Mouse (Mus musculus) bone marrow macrophage, adult 2 months (primary cell): ENCODE measurements at regions not wholly inside any gene's neighbourhood (a gene's known extent, or its start where the extent isn't known, plus 50 kb on each side); places are given as distances from the start of the nearest gene placed in this dataset.

Experiments
- H3K27ac ChIP-seq: 2 replicates; pipeline ENCODE4 v1.5.1; 2012; ENCODE audit warnings: low read depth, low read length; ENCODE audit not compliant: insufficient read depth
- H3K4me1 ChIP-seq: 2 replicates; pipeline ENCODE4 v1.6.1; 2012; ENCODE audit warnings: low read length; ENCODE audit not compliant: control insufficient read depth, insufficient read depth
- H3K4me3 ChIP-seq: 2 replicates; pipeline ENCODE4 v1.5.1; 2012; ENCODE audit warnings: mild to moderate bottlenecking, low read length, moderate library complexity; ENCODE audit not compliant: insufficient read depth
- CTCF ChIP-seq: IDR thresholded peaks from 2 replicates; pipeline ENCODE4 v1.5.1; 2012; ENCODE audit warnings: low read depth, mild to moderate bottlenecking, low read length, moderate library complexity
- POLR2A ChIP-seq: IDR thresholded peaks from 2 replicates; pipeline ENCODE4 v1.6.1; 2012; ENCODE audit warnings: mild to moderate bottlenecking, low read depth, low read length, borderline replicate concordance

DNA sequence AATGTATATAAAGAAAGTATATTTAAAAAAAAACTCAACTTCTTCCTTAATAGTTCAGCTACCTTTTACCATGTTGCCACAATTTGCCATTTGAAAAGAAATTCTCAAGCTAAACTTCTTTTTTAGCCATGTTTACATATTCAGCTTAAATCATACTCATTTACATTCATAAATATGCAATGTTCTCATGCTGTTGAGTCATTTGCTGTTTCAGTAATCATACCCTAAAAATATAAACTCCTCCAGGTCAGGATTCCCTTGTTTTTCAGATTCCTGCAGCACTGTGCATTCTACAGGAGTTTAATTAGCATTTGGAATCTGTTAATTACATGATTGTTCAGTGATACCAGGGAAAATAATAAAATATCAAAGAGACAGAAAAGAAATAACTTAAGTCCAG lies 300.5 kb downstream of the Efnb2 start:
- Histone ChIP-seq H3K4me1 (no peaks in the 10 kb centered on the region), H3K4me3 (no peak overlapping the region), H3K27ac (no peak overlapping the region)
- TF ChIP-seq POLR2A (no peak), CTCF (no peak)

DNA sequence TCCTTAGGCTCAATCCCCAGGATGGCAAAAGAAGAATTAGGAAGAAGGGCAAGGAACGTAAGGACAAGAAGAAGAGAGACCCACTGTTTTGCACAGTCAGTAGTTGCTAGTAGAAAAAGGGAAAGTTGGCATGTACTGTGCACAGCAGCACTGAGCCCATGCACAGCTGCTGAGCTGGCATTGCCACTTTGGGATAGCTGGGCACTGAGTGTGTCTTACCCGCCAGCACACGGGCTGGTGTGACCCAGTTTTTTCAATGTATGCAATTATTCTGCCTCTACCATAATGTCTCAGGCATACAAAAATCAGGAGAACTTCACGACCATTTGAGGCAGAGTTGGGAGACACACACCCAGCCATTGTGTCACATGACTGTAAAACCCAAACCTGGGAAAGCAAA lies 306.1 kb downstream of the Efnb2 start:
- TF ChIP-seq CTCF (no peak), POLR2A (no peak)
- no peak overlapping the region for H3K27ac ChIP-seq
- no peaks in the 10 kb centered on the region for H3K4me1 ChIP-seq
- no peak overlapping the region for H3K4me3 ChIP-seq

DNA sequence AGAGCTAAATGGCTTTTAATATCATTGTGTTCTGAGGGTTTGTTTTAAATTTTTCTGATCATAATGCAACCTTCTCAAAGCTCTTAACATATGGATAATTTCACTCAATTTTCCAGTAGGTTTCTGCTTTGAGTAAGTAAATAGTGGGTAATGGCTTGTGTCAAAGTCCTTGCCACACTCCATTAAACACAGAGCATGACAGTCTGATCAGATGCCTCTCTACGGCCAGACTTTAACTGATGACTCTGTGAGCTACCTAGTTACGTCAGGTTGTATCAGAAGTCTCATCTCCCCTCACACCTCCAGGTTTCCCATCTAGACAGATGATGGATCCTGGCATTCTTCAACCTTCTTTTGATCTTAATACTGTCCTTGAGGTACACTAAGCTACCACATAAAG lies 316.4 kb downstream of the Efnb2 start:
- Histone ChIP-seq H3K4me1 (no peaks in the 10 kb centered on the region), H3K27ac (no peak overlapping the region), H3K4me3 (no peak overlapping the region)
- no peak for TF ChIP-seq POLR2A
- no peak for TF ChIP-seq CTCF

GRCm38 (mm10) chr8:8335256-8335972 lies 325.6 kb downstream of the Efnb2 start:
- Histone ChIP-seq H3K4me1 (no peaks in the 10 kb centered on the region), H3K27ac (no peak overlapping the region), H3K4me3 (no peak overlapping the region)
- TF ChIP-seq CTCF (no peak), POLR2A (no peak)

DNA sequence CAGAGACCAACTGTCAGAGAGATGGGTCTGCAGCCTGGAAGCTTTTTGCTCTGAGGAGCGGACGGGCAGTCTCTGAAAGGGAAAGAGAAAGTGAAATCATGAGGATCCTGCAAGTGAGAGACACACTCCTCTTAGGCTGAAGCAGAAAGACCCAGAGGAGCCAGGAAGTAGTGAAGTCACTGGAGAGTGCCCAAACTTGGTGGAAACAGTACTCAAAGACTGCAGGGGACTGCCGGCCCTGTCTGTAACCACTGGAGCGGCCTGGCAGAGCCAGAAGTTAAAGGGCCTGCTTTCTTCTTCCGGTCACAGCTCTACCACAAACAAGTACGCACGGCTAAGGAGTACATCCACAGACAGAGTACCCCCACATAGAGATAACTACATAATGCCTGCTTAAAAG lies 326.5 kb downstream of the Efnb2 start:
- no peaks in the 10 kb centered on the region for H3K4me1 ChIP-seq
- H3K4me3 ChIP-seq, result peak overlapping the region; percentile 11; the same call in 1 of the 2 replicates
- no peak overlapping the region for H3K27ac ChIP-seq
- TF ChIP-seq CTCF (no peak), POLR2A (no peak)

GRCm38 (mm10) chr8:8331249-8331648 lies 329.8 kb downstream of the Efnb2 start:
- Histone ChIP-seq H3K4me1 (no peaks in the 10 kb centered on the region), H3K4me3 (no peak overlapping the region), H3K27ac (no peak overlapping the region)
- TF ChIP-seq CTCF, result no peak
- TF ChIP-seq POLR2A, result no peak

GRCm38 (mm10) chr8:8328010-8328666 lies 332.9 kb downstream of the Efnb2 start:
- TF ChIP-seq CTCF (no peak), POLR2A (no peak)
- no peak overlapping the region for H3K27ac ChIP-seq
- no peaks in the 10 kb centered on the region for H3K4me1 ChIP-seq
- H3K4me3 ChIP-seq, result no peak overlapping the region

- no peak for TF ChIP-seq POLR2A
- no peak for TF ChIP-seq CTCF
- H3K27ac ChIP-seq, result no peak overlapping the region
- no peaks in the 10 kb centered on the region for H3K4me1 ChIP-seq
- no peak overlapping the region for H3K4me3 ChIP-seq
Measured at GRCm38 (mm10) chr8:8326066-8326834, 334.8 kb downstream of the Efnb2 start.

DNA sequence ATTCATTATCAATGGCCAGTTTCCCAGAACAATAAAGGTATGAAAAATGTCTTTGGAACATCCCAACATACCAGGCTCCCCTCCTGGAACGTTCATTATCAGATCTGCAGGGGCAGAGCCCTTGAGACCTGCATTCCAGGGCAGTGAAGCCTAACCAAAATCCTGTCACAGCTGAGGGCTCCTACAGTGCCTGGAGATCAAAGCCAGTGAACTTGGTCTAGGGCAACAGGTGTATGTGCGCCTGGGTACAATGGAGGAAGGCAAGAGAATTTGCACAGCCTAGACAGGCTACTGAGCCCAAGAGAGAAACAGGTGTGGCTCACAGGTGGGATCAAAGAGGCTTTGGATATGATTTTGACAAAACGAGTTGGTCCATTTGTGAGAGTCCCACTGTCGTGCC lies 335.6 kb downstream of the Efnb2 start:
- H3K27ac ChIP-seq, result no peak overlapping the region
- H3K4me3 ChIP-seq, result no peak overlapping the region
- TF ChIP-seq POLR2A, result no peak
- no peak for TF ChIP-seq CTCF
- no peaks in the 10 kb centered on the region for H3K4me1 ChIP-seq

GRCm38 (mm10) chr8:8324520-8324919 lies 336.5 kb downstream of the Efnb2 start:
- no peak overlapping the region for H3K4me3 ChIP-seq
- H3K4me1 ChIP-seq, result no peaks in the 10 kb centered on the region
- TF ChIP-seq POLR2A (no peak), CTCF (no peak)
- no peak overlapping the region for H3K27ac ChIP-seq
